Mouse (Mus musculus): ENCODE measurements around the gene Zan.

The Zan gene

DNA sequence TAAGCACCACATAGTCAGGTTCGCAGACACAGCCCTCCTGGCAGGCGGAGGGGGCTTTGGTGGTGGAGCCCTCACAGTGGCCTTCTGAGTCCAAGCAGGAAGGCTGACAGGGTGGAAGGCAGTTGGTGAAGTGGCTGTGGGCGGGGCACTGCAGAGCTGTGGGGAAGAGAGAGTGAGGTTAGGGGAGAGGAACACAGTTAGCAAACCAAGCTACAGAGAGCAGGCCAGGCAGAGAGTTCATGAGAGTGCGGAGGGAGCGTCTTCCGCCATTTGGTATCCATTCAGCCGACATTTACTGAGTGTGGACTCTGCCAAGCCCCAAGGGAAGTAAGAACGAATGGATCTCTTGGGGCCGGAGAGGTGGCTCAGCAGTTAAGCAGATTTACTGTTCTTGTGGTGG is 57.8 kb downstream of the Zan start:
- no peak for DNase-seq (ENCODE audit: low spot score in 2 of 2)

GRCm38 (mm10) chr5:137414253-137414652 is 62.6 kb downstream of the Zan start:
- no peak for DNase-seq (ENCODE audit: low spot score in 2 of 2)

- no peak for DNase-seq (ENCODE audit: low spot score in 2 of 2)
Measured at GRCm38 (mm10) chr5:137411235-137411634, 65.6 kb downstream of the Zan start.

GRCm38 (mm10) chr5:137410549-137410948 is 66.3 kb downstream of the Zan start:
- no peak for DNase-seq (ENCODE audit: low spot score in 2 of 2)

DNA sequence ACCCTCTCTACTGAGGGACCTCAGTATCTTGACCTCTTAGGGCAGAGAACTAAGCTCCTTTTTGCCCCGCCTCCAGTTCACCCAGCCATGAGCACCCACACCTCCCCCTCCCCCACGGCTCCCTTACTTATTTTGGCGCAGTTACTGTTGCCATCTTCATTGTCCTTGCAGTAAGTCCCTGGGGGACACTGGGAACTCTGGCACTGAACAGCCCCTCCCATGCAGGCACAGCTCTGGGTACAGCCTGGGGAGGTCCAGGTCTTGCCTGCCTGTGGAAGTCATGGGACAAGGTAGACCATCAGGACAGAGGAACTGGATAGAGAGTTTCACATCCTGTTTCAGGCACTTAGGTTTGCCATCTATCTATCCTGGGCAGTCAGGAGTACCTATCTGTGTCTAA is 66.8 kb downstream of the Zan start:
- DNase-seq (ENCODE audit: low spot score in 2 of 2): no peak

- no peak for DNase-seq (ENCODE audit: low spot score in 2 of 2)
Measured at GRCm38 (mm10) chr5:137409451-137409850, 67.4 kb downstream of the Zan start.

DNA sequence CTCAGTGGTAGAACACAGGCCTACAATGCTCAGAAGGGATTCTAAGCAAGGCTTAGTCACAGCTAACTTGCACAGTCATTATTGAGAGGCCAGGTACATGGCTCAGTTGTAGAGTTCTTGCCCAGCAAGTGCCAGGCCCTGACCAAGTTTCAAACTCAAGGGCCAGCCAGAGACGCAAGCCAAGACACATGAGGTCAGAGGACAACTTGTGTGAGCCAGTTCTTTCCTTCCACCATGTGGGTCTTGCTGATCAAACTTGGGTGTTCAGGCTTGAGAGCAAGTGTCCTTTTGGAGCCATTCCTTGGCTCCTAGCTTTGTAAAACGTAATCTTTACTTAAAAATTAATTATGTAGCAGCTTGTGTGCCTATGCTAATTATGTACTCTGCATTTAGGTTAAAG is 72.8 kb downstream of the Zan start:
- no peak for DNase-seq (ENCODE audit: low spot score in 2 of 2)

- no peak for DNase-seq (ENCODE audit: low spot score in 2 of 2)
Measured at GRCm38 (mm10) chr5:137394456-137394855, 82.4 kb downstream of the Zan start.

GRCm38 (mm10) chr5:137391641-137392040 is 85.2 kb downstream of the Zan start:
- no peak for DNase-seq (ENCODE audit: low spot score in 2 of 2)

DNA sequence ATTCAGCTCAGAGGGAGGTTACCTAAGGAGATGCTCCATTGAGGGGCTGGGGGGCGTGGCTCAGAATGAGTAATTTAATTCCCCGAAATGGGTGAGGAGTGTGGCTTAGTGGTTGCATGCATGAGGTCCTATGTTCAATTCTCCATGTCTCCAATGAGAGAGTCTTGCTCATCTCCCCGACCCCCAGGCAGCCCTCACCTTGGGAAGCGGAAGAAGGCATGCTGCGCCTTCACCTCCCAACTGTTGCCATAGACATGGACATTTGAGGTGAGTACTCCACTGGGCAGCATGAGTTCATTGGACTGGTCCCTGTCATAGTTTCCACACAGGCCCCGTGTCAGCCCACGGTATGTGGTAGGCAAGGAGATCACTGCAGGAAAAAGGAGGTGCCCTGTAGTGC is 90.2 kb downstream of the Zan start:
- no peak for DNase-seq (ENCODE audit: low spot score in 2 of 2)

GRCm38 (mm10) chr5:137383441-137383840 is 93.4 kb downstream of the Zan start:
- no peak for DNase-seq (ENCODE audit: low spot score in 2 of 2)

DNA sequence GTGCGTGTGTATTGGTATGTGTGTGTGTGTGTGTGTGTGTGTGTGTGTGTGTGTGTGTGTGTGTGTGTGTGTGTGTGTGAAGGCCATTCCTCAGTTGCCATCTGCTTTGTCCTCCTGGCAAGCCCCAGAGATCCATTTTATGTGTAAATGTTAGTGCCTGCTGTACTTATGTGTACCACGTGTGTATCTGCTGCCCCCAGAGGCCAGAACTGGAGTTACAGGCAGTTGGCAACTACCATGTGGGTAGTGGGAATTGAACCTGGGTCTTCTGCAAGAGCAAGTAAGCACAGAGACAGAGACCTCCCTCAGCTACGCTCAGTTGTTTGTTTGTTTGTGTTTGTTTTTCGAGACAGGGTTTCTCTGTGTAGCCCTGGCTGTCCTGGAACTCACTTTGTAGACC is 95.7 kb downstream of the Zan start:
- DNase-seq (ENCODE audit: low spot score in 2 of 2): peak; percentile 45 to 83

DNA sequence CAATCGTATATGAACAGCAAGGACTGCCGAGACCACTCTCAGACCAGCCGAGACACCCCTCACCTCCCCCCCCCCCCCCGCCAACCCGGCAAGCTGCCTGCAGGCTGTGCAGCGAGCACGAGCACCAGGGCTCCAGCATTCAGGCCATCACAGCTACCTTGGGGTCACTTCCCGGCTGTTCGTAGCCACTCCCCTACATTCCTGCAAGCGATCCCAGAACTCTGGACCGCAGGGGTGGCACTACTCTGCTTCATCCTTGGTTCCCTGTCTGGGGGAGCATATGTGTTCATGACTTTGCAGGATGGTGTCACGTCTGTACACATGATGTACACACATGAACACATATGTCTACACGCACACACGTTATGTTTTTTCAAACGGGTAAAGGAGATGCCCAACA is 99.3 kb downstream of the Zan start:
- DNase-seq (ENCODE audit: low spot score in 2 of 2): no peak

DNA sequence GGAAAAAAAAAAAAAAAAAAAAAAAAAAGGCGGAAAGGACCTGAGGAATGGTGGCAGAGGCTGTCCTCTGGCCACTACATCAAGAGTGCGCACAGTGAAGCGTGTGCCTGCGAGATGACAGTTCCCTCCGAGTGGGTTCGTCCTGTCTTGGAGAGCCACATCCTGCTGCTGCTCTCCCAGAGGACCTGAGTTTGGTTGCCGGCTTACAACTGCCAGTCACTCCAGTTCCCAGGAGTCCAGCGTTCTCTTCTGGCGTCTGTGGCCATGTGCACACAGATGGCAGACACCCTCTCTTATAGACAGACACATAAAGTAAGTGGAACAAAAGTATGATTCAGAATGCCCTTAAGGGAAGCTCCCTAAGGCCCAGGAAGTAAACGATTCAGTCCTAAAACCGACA is 99.7 kb downstream of the Zan start:
- DNase-seq (ENCODE audit: low spot score in 2 of 2): no peak

GRCm38 (mm10) chr5:137376722-137377121 is 100.1 kb downstream of the Zan start:
- no peak for DNase-seq (ENCODE audit: low spot score in 2 of 2)

GRCm38 (mm10) chr5:137376198-137376597 is 100.7 kb downstream of the Zan start:
- DNase-seq (ENCODE audit: low spot score in 2 of 2): no peak

GRCm38 (mm10) chr5:137375627-137376026 is 101.2 kb downstream of the Zan start:
- no peak for DNase-seq (ENCODE audit: low spot score in 2 of 2)

GRCm38 (mm10) chr5:137374521-137375080 is 102.3 kb downstream of the Zan start:
- DNase-seq (ENCODE audit: low spot score in 2 of 2): no peak

- no peak for DNase-seq (ENCODE audit: low spot score in 2 of 2)
Measured at GRCm38 (mm10) chr5:137373371-137373950, 103.4 kb downstream of the Zan start.

DNA sequence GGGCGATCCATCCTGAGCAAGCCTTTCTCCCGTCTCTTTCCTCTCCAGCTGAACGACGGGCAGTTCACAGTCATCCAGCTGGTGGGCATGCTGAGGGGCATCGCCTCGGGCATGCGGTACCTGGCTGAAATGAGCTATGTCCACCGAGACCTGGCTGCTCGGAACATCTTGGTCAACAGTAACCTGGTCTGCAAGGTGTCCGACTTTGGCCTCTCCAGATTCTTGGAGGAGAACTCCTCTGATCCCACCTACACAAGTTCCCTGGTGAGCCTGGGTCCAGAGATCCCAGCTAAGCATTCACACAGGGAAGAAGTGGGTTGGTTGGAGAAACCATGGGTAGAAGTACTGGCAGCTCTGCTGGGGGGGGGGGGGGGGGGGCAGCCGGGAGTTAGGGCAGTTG is 107.2 kb downstream of the Zan start:
- no peak for DNase-seq (ENCODE audit: low spot score in 2 of 2)

GRCm38 (mm10) chr5:137358382-137358781 is 118.5 kb downstream of the Zan start:
- peak in 1 of 2 experiments; percentile 39 for DNase-seq (ENCODE audit: low spot score in 2 of 2)

- DNase-seq (ENCODE audit: low spot score in 2 of 2): no peak
Measured at GRCm38 (mm10) chr5:137354091-137354490, 122.8 kb downstream of the Zan start.

- no peak for DNase-seq (ENCODE audit: low spot score in 2 of 2)
Measured at GRCm38 (mm10) chr5:137352011-137352975, 124.6 kb downstream of the Zan start.
